Mouse (Mus musculus) liver, embryonic 16.5 days (tissue): ENCODE data around the gene Tnip1. TPM values are rescaled to one million over a fixed set of nuclear protein-coding genes. Genes with fewer than 3 reads are reported as not detected.
A peak's percentile ranks its signal among the peaks of the same experiment; 100 is the strongest.

Source experiments
- ATAC-seq: fragments of 200-750 bp; cut with Nextera tagmentation; 2 replicates; pipeline ENCODE4 v1.8.0; 2017; ENCODE audit warnings: low read depth, mild to moderate bottlenecking, moderate number of reproducible peaks, moderate library complexity
- H3K27ac ChIP-seq: fragments of 300-500 bp; sonication (generic); 2 replicates; pipeline ENCODE4 v1.5.1; 2014; ENCODE audit warnings: mild to moderate bottlenecking, low read length
- H3K27me3 ChIP-seq: fragments of 300-500 bp; sonication (generic); 2 replicates; pipeline ENCODE4 v1.6.1; 2014; ENCODE audit warnings: low read depth, low read length, mixed read lengths; ENCODE audit not compliant: control insufficient read depth, insufficient read depth
- H3K36me3 ChIP-seq: fragments of 300-500 bp; sonication (generic); 2 replicates; pipeline ENCODE4 v1.6.1; 2014; ENCODE audit warnings: mild to moderate bottlenecking; ENCODE audit not compliant: control insufficient read depth, insufficient read depth
- H3K4me1 ChIP-seq: fragments of 300-500 bp; sonication (generic); 2 replicates; pipeline ENCODE4 v1.6.1; 2014; ENCODE audit warnings: low read depth, low read length, mixed read lengths; ENCODE audit not compliant: control insufficient read depth
- H3K4me2 ChIP-seq: fragments of 300-500 bp; sonication (generic); 2 replicates; pipeline ENCODE4 v1.6.1; 2014; ENCODE audit warnings: low read depth, low read length, mixed read lengths
- H3K4me3 ChIP-seq: fragments of 300-500 bp; sonication (generic); 2 replicates; pipeline ENCODE4 v1.5.1; 2014; ENCODE audit warnings: low read depth, mild to moderate bottlenecking, low read length
- H3K9ac ChIP-seq: fragments of 300-500 bp; sonication (generic); 2 replicates; pipeline ENCODE4 v1.6.1; 2014; ENCODE audit warnings: low read depth, low read length
- H3K9me3 ChIP-seq: fragments of 300-500 bp; sonication (generic); replicated peaks from 2 replicates; pipeline ENCODE4 v1.6.1; 2016; ENCODE audit warnings: low read length; ENCODE audit not compliant: control insufficient read depth
- WGBS: fragments of 180-500 bp; shearing (Covaris S2); extraction: QIAGEN DNeasy Blood & Tissue Kit; methylation state at CpG from one replicate; pipeline ENCODE4 v1.1.7; 2014; ENCODE audit not compliant: insufficient replicate concordance; 5-methylcytosine and 5-hydroxymethylcytosine counted together
- polyA plus RNA-seq: library from polyadenylated mRNA; unstranded; fragments of >200 nt; fragmentation: Nextera tagmentation; extraction: Ambion mirVana; gene quantifications from 2 replicates; pipeline ENCODE4 v1.2.1, GENCODE M21; 2015

Gene Tnip1
- polyA plus RNA-seq, 1 experiment from 2014 or later, result 6.5 TPM

- Histone ChIP-seq H3K36me3 (peaks cover 15% of the 10 kb centered on the region), H3K9me3 (no peaks in the 10 kb centered on the region), H3K9ac (peak within 1 kb of the TSS; percentile 91), H3K27ac (peak within 1 kb of the TSS; percentile 91), H3K4me3 (peak within 1 kb of the TSS; percentile 85), H3K4me2 (peak within 1 kb of the TSS; percentile 88), H3K27me3 (no peaks in the 10 kb centered on the region), H3K4me1 (peaks cover 41% of the 10 kb centered on the region)
- peak; percentile 84 for ATAC-seq
- under 1% methylated on average over 100 of the region's 107 CpGs for WGBS
Measured at GRCm38 (mm10) chr11:54866119-54867048, 96.3 kb downstream of the Tnip1 start, which contains the start of gene Hint1. Hint1 (plus strand) TSS chr11:54866383.

GRCm38 (mm10) chr11:54865330-54866085 lies 97.2 kb downstream of the Tnip1 start:
- H3K4me1 ChIP-seq, result peaks cover 43% of the 10 kb centered on the region
- H3K4me2 ChIP-seq, result peak overlapping the region; percentile 88
- H3K27ac ChIP-seq, result peak overlapping the region; percentile 13; the same call in 1 of the 2 replicates
- 57% methylated on average over 6 of the region's 6 CpGs for WGBS
- H3K4me3 ChIP-seq, result peak overlapping the region; percentile 85
- no peaks in the 10 kb centered on the region for H3K9me3 ChIP-seq
- H3K27me3 ChIP-seq, result no peaks in the 10 kb centered on the region
- ATAC-seq, result no peak
- H3K36me3 ChIP-seq, result peaks cover 7% of the 10 kb centered on the region
- peak overlapping the region; percentile 91; the same call in 1 of the 2 replicates for H3K9ac ChIP-seq

GRCm38 (mm10) chr11:54862621-54863520 lies 99.8 kb downstream of the Tnip1 start:
- WGBS, result 44% methylated on average over 10 of the region's 10 CpGs
- no peak for ATAC-seq
- Histone ChIP-seq H3K9ac (no peak overlapping the region), H3K4me2 (no peak overlapping the region), H3K27me3 (no peaks in the 10 kb centered on the region), H3K4me1 (peaks cover 35% of the 10 kb centered on the region), H3K27ac (no peak overlapping the region), H3K9me3 (no peaks in the 10 kb centered on the region), H3K36me3 (no peaks in the 10 kb centered on the region), H3K4me3 (no peak overlapping the region)

- Histone ChIP-seq H3K36me3 (no peaks in the 10 kb centered on the region), H3K27ac (peak overlapping the region; percentile 98), H3K4me2 (peak overlapping the region; percentile 96), H3K9me3 (no peaks in the 10 kb centered on the region), H3K4me1 (peaks cover 26% of the 10 kb centered on the region), H3K9ac (peak overlapping the region; percentile 71), H3K4me3 (peak overlapping the region; percentile 67), H3K27me3 (no peaks in the 10 kb centered on the region)
- WGBS, result 79% methylated on average over 5 of the region's 5 CpGs
- no peak for ATAC-seq
Measured at GRCm38 (mm10) chr11:54861471-54862420, 101.0 kb downstream of the Tnip1 start.

Other genes starting within 250 kb of the Tnip1 start
- 17.2 and 19.1 TPM in 2 replicates for gene Cdc42se2, start 175.2 kb downstream of the Tnip1 start, polyA plus RNA-seq
- 3.2 and 3.8 TPM in 2 replicates for gene Lyrm7, start 102.0 kb downstream of the Tnip1 start, polyA plus RNA-seq
- gene Hint1, start 96.5 kb downstream of the Tnip1 start, polyA plus RNA-seq, result 358 and 381 TPM in 2 replicates
- 39.1 and 45.2 TPM in 2 replicates for gene Gpx3, start 60.5 kb downstream of the Tnip1 start, polyA plus RNA-seq
- 56.9 and 66.1 TPM in 2 replicates for gene Anxa6, start 70.5 kb upstream of the Tnip1 start, polyA plus RNA-seq
- gene Ccdc69, start 115.2 kb upstream of the Tnip1 start, polyA plus RNA-seq, result 1.3 TPM in 2 replicates
- gene Gm2a, start 135.2 kb upstream of the Tnip1 start, polyA plus RNA-seq, result 27.4 and 32.6 TPM in 2 replicates
- gene Slc36a3, start 188.8 kb upstream of the Tnip1 start, polyA plus RNA-seq, result not detected in 2 replicates
- gene Slc36a2, start 222.2 kb upstream of the Tnip1 start, polyA plus RNA-seq, result 39.3 and 51.1 TPM in 2 replicates
- gene Slc36a1, start 241.4 kb upstream of the Tnip1 start, polyA plus RNA-seq, result 2.3 and 2.5 TPM in 2 replicates